Mouse (Mus musculus) ES-Bruce4 (cell line): ENCODE results near the gene Cbx7. TPM values are rescaled to one million over a fixed set of nuclear protein-coding genes. Genes with fewer than 3 reads are reported as not detected.

Experiments
- H3K27ac ChIP-seq: 2 replicates; pipeline ENCODE4 v1.5.1; 2012; ENCODE audit warnings: low read length, inconsistent platforms; ENCODE audit not compliant: insufficient read depth
- H3K27me3 ChIP-seq: 2 replicates; pipeline ENCODE4 v1.6.1; 2012; ENCODE audit warnings: mild to moderate bottlenecking, low read length, inconsistent platforms; ENCODE audit not compliant: control insufficient read depth, poor library complexity, insufficient read depth, severe bottlenecking
- H3K36me3 ChIP-seq: 2 replicates; pipeline ENCODE4 v1.6.1; 2012; ENCODE audit warnings: inconsistent platforms, mild to moderate bottlenecking, low read length, moderate library complexity; ENCODE audit not compliant: control insufficient read depth, poor library complexity, insufficient read depth, severe bottlenecking
- H3K4me1 ChIP-seq: one replicate; pipeline ENCODE4 v1.8.1; 2011; ENCODE audit warnings: low read length; ENCODE audit not compliant: control insufficient read depth, insufficient read depth
- H3K4me3 ChIP-seq: 2 replicates; pipeline ENCODE4 v1.5.1; 2011; ENCODE audit warnings: low read depth, mild to moderate bottlenecking, low read length
- H3K9ac ChIP-seq: 2 replicates; pipeline ENCODE4 v1.6.1; 2012; ENCODE audit warnings: low read depth, mild to moderate bottlenecking, inconsistent platforms; ENCODE audit not compliant: poor library complexity, severe bottlenecking
- H3K9me3 ChIP-seq: replicated peaks from 2 replicates; pipeline ENCODE4 v1.6.1; 2012; ENCODE audit warnings: mild to moderate bottlenecking, low read length, inconsistent platforms; ENCODE audit not compliant: control insufficient read depth, poor library complexity, insufficient read depth, severe bottlenecking
- CTCF ChIP-seq: IDR thresholded peaks from one replicate; pipeline ENCODE4 v1.8.1; 2011; ENCODE audit warnings: low read depth, low read length
- EP300 ChIP-seq: IDR thresholded peaks from 2 replicates; pipeline ENCODE4 v1.6.1; 2011; ENCODE audit warnings: low read depth, low read length; ENCODE audit not compliant: insufficient read depth
- POLR2A ChIP-seq: IDR thresholded peaks from one replicate; pipeline ENCODE4 v1.8.1; 2011; ENCODE audit warnings: low read length; ENCODE audit not compliant: insufficient read depth
- polyA plus RNA-seq: library from polyadenylated mRNA; stranded (reverse); fragments of >200 nt; gene quantifications from 2 replicates; pipeline ENCODE4 v1.2.4, GENCODE M21; 2011; ENCODE audit warnings: low read depth; ENCODE audit not compliant: missing spikeins, insufficient read depth, insufficient read length

The Cbx7 gene
- polyA plus RNA-seq, 1 experiment: 111 TPM

DNA sequence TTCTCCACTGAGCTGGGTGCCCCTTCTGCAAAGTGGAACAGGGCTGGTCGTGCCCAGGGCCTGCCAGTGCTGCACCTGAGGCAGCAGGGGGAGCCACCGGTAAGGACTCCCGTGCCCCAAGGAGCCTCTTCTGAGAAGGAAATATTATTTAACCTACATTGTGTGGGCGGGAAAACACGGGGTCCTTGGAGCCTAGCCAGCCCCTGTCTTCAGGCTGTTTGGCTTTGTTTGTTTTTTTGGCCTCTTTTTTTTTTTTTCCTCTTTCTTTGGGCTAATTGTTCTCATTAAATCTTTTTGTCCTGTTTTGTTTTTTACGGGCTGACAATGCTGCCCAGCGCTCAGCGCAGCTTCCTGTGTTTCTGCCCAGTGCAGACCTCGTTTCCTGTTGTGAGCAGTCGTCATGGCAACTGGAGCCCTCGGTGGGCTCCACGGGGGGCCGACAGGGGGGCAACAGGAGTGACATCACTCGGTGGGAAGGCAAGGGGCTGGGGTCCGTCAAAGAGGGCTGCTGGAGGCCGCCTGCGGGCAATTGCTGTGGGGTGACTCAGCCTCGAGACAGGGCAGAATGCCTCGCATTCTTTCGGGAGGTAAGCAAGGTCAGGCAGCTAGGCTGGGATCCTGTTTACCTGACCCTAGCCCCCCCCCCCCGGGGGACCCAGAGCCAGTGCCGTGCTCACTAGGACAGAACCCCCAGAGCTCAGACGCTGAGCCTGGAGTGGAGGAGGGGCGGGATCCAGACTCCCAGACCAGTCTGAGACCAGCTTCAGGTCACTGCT is 20.5 kb downstream of the Cbx7 start:
- TF ChIP-seq EP300 (peak; percentile 86), CTCF (peak; percentile 27), POLR2A (no peak)
- no peak overlapping the region for H3K9ac ChIP-seq
- peaks cover 2% of the 10 kb centered on the region; the same call in 1 of the 2 replicates for H3K36me3 ChIP-seq
- no peaks in the 10 kb centered on the region for H3K9me3 ChIP-seq
- no peak overlapping the region for H3K4me3 ChIP-seq
- no peaks in the 10 kb centered on the region for H3K27me3 ChIP-seq
- H3K4me1 ChIP-seq: peaks cover 19% of the 10 kb centered on the region
- H3K27ac ChIP-seq: no peak overlapping the region; the same call in 1 of the 2 replicates

DNA sequence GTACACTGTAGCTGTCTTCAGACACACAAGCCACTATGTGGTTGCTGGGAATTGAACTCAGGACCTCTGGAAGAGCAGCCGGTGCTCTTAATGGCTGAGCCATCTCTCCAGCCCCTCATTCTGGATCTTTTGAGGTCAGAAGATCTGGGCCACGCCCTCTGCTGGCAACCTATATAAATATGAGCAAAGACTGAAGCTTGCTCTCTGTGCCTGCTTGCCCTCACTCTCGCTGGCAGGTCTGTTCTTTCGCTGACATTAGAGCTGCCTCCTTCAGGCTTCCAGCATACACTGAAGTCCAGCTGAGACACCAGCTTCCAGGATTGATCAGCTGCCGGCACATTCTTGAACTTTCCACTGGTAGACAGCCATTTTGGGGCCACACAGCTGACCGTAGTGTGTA is 23.2 kb downstream of the Cbx7 start:
- Histone ChIP-seq H3K9ac (no peak overlapping the region), H3K4me1 (peaks cover 16% of the 10 kb centered on the region), H3K9me3 (no peaks in the 10 kb centered on the region), H3K36me3 (no peaks in the 10 kb centered on the region), H3K27me3 (no peaks in the 10 kb centered on the region), H3K4me3 (no peak overlapping the region), H3K27ac (no peak overlapping the region)
- no peak for TF ChIP-seq POLR2A
- TF ChIP-seq CTCF: peak; percentile 5

DNA sequence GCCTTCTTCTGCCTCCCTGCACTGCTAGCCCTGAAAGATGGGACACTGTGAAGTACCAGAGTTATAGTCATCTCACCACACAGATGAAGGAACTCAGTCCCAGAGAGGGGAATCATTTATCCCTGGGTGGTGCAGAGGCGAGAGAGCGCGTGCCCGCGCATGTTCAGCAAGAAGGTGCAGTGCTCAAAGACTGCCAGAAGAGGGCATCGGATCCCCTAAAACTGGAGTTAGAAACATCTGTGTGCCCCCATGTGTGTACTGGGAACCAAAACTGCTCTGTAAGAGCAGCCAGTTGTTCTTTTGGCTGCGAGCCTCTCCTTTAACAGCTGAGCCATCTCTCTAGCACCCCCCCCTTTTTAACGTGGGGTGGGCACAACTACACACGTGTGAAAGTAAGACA is 24.1 kb downstream of the Cbx7 start:
- Histone ChIP-seq H3K9ac (no peak overlapping the region), H3K4me1 (peaks cover 16% of the 10 kb centered on the region), H3K4me3 (no peak overlapping the region), H3K9me3 (no peaks in the 10 kb centered on the region), H3K36me3 (no peaks in the 10 kb centered on the region), H3K27ac (peak overlapping the region; percentile 82), H3K27me3 (no peaks in the 10 kb centered on the region)
- TF ChIP-seq CTCF (peak; percentile 67), EP300 (0 out of 2 replicates have a peak, but pooled peaks have one; percentile 36), POLR2A (no peak)

DNA sequence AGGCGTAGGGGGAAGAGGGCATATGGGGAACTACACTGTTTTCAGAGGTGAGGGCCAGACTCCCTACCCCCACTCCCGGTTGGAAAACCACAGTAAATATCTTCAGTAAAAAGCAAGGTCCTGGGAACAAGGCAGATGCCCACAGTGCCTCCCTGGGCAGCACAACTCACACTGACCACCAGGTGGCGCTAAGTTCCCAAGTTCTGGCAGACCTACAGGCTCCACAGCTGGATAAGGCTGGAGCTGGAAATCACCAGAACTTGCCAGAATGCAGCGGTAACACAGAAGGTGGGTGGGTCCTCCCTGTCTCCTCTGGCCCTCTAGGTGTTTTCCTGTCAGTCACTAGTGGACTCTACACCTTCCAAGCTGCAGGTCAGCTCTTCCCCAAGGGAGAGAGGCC is 24.9 kb downstream of the Cbx7 start:
- H3K27me3 ChIP-seq: no peaks in the 10 kb centered on the region
- peak overlapping the region; percentile 82 for H3K27ac ChIP-seq
- H3K9me3 ChIP-seq: no peaks in the 10 kb centered on the region
- no peak for TF ChIP-seq POLR2A
- peak; percentile 97 for TF ChIP-seq CTCF
- TF ChIP-seq EP300: peak; percentile 63; the same call in 1 of the 2 replicates
- H3K4me3 ChIP-seq: no peak overlapping the region
- no peaks in the 10 kb centered on the region for H3K36me3 ChIP-seq
- peaks cover 15% of the 10 kb centered on the region for H3K4me1 ChIP-seq
- no peak overlapping the region for H3K9ac ChIP-seq

DNA sequence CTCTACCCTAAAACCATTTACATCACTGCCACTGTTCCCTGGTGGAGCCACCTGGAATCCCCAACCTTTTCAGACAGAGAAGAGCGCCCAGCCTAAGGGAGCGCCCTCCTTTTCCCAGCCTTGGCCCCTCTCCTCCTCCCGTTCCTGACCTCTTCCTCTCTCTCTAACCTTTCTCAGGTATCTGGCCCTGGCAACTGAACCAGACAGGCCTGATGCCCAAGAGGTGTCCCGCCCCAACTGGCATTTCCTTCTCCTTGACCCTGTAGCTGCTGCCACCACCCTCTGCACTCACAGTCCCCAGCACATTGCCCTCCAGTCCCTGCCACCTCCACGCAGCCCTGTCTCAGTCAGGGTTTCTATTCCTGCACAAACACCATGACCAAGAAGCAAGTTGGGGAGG is 26.0 kb downstream of the Cbx7 start:
- H3K9me3 ChIP-seq: no peaks in the 10 kb centered on the region
- no peak overlapping the region for H3K4me3 ChIP-seq
- H3K27me3 ChIP-seq: no peaks in the 10 kb centered on the region
- no peak for TF ChIP-seq EP300
- no peak for TF ChIP-seq POLR2A
- no peak for TF ChIP-seq CTCF
- H3K27ac ChIP-seq: no peak overlapping the region
- peaks cover 14% of the 10 kb centered on the region for H3K4me1 ChIP-seq
- H3K36me3 ChIP-seq: no peaks in the 10 kb centered on the region
- no peak overlapping the region for H3K9ac ChIP-seq

DNA sequence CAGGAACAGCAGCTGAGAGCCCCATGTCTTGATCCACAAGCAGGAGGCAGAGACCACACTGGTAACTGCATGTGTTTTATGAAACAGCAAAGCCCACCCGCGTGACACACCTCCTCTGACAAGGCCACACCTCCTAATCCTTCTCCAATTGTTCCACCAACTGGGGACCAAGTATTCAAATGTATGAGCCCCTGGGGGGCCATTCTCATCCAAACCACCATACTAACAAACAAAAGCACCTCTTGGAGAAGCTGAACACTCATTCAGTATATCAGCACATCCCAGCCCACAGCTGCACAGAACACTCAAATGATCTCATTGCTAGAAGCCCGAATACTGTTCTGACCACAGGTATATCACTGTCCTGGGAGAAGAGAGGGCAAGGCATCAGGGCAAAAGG is 27.3 kb downstream of the Cbx7 start:
- no peak overlapping the region for H3K9ac ChIP-seq
- TF ChIP-seq CTCF (no peak), EP300 (no peak), POLR2A (no peak)
- H3K9me3 ChIP-seq: no peaks in the 10 kb centered on the region
- peaks cover 6% of the 10 kb centered on the region for H3K4me1 ChIP-seq
- no peaks in the 10 kb centered on the region for H3K36me3 ChIP-seq
- no peaks in the 10 kb centered on the region for H3K27me3 ChIP-seq
- no peak overlapping the region for H3K27ac ChIP-seq
- H3K4me3 ChIP-seq: no peak overlapping the region
